ENCODE assay signal across 25 mouse cellular contexts in genomic region chr7:58754076-58754475, GRCm38 (mm10).
DNase-seq lines count a peak whose midpoint lies in the region; ATAC-seq and TF ChIP-seq lines count a peak whose summit lies in the region.
"Had no signal": no experiment of that assay in that cellular context is flagged by ENCODE, and none has a peak within 500 bp of the region (broad histone marks: within the 10 kb centered on the region; RNA-seq: fewer than 3 reads in every experiment).

No protein-coding gene starts in this region.

- H3K79me2 ChIP-seq in C2C12 (ENCODE audit: control insufficient read depth, insufficient read depth), result peaks cover 5% of the 10 kb centered on the region

- TF ChIP-seq CTCF in heart, postnatal 0 days (IDR thresholded peaks at IDR 0.05; ENCODE audit: low read depth), result no peak
- no peak for TF ChIP-seq CTCF in C2C12 (IDR thresholded peaks at IDR 0.05; ENCODE audit: control insufficient read depth, insufficient read depth, insufficient read length)
- no peak for TF ChIP-seq CTCF in embryonic fibroblast, embryonic 13.5 days (IDR thresholded peaks at IDR 0.05; ENCODE audit: borderline replicate concordance, insufficient read depth, low read length)

- 91% methylated on average over 1 of the region's 1 CpGs for WGBS in heart, postnatal 0 days

- H3K9me3 ChIP-seq in heart, postnatal 0 days (replicated peaks; ENCODE audit: control insufficient read depth, low read length), result no peaks in the 10 kb centered on the region
- H3K9me3 ChIP-seq: embryonic facial prominence, embryonic 10.5 days; embryonic facial prominence, embryonic 12.5 days; forebrain, embryonic 10.5 days; forebrain, embryonic 12.5 days had no signal

- peaks cover 3% of the 10 kb centered on the region for H3K79me3 ChIP-seq in C2C12 (ENCODE audit: low read depth)

- peak overlapping the region; percentile 66; the same call in 1 of the 2 replicates for H3K27ac ChIP-seq in heart, postnatal 0 days (ENCODE audit: low read depth)
- peak overlapping the region; percentile 77 for H3K27ac ChIP-seq in embryonic fibroblast, embryonic 13.5 days (ENCODE audit: insufficient read depth, low read length)
- H3K27ac ChIP-seq: embryonic facial prominence, embryonic 10.5 days; embryonic facial prominence, embryonic 12.5 days; forebrain, embryonic 10.5 days; forebrain, embryonic 12.5 days had no signal

- ATAC-seq in heart, postnatal 0 days (ENCODE audit: insufficient read depth, low read depth), result no peak
- ATAC-seq: activated CD4-positive, CD25-positive, alpha-beta regulatory T cell, adult 4 months; forebrain, embryonic 14.5 days; forebrain, embryonic 16.5 days; Patski had no signal

- peaks cover 5% of the 10 kb centered on the region; the same call in 1 of the 2 replicates for H3K4me1 ChIP-seq in heart, postnatal 0 days (ENCODE audit: control insufficient read depth, insufficient read depth)
- peaks cover 23% of the 10 kb centered on the region for H3K4me1 ChIP-seq in embryonic fibroblast, embryonic 13.5 days (ENCODE audit: control insufficient read depth, insufficient read depth, low read length)
- H3K4me1 ChIP-seq: embryonic facial prominence, embryonic 12.5 days; forebrain, embryonic 10.5 days; forebrain, embryonic 12.5 days had no signal

- no peaks in the 10 kb centered on the region for H3K36me3 ChIP-seq in heart, postnatal 0 days (replicated peaks; ENCODE audit: control insufficient read depth, insufficient read depth, low read length)
- H3K36me3 ChIP-seq in C2C12 (ENCODE audit: control insufficient read depth, insufficient read depth), result no peaks in the 10 kb centered on the region
- H3K36me3 ChIP-seq: embryonic facial prominence, embryonic 10.5 days; embryonic facial prominence, embryonic 12.5 days; forebrain, embryonic 10.5 days; forebrain, embryonic 12.5 days had no signal

- H3ac ChIP-seq in C2C12 (ENCODE audit: control insufficient read depth, insufficient read length, low read depth), result no peak overlapping the region

- H3K9ac ChIP-seq in heart, postnatal 0 days (replicated peaks; ENCODE audit: low read depth, low read length), result no peak overlapping the region
- H3K9ac ChIP-seq: embryonic facial prominence, embryonic 12.5 days; forebrain, embryonic 12.5 days had no signal

- TF ChIP-seq EP300 in heart, postnatal 0 days (IDR thresholded peaks at IDR 0.05; ENCODE audit: low read depth), result no peak

- no peak overlapping the region for H3K4me2 ChIP-seq in heart, postnatal 0 days (ENCODE audit: low read depth, low read length)
- H3K4me2 ChIP-seq: embryonic facial prominence, embryonic 12.5 days; forebrain, embryonic 12.5 days had no signal

- no peak overlapping the region for H3K4me3 ChIP-seq in heart, postnatal 0 days (ENCODE audit: low read depth, low read length)
- H3K4me3 ChIP-seq in C2C12 (ENCODE audit: insufficient read depth, poor library complexity, severe bottlenecking), result no peak overlapping the region
- no peak overlapping the region for H3K4me3 ChIP-seq in embryonic fibroblast, embryonic 13.5 days (ENCODE audit: insufficient read depth, low read length)
- H3K4me3 ChIP-seq: embryonic facial prominence, embryonic 10.5 days; embryonic facial prominence, embryonic 12.5 days; erythroblast, embryonic 14.5 days; forebrain, embryonic 10.5 days; forebrain, embryonic 12.5 days had no signal

- H3K27me3 ChIP-seq in heart, postnatal 0 days (ENCODE audit: control insufficient read depth, insufficient read depth, low read length), result no peaks in the 10 kb centered on the region
- H3K27me3 ChIP-seq in C2C12 (ENCODE audit: control insufficient read depth, insufficient read depth, insufficient read length), result no peaks in the 10 kb centered on the region
- H3K27me3 ChIP-seq: embryonic facial prominence, embryonic 12.5 days; forebrain, embryonic 12.5 days; Patski had no signal

- DNase-seq in heart, postnatal 0 days (ENCODE audit: low spot score), result no peak
- no peak for DNase-seq in heart, postnatal 4 days
- peak; percentile 35 for DNase-seq in 3134 (ENCODE audit: extremely low read depth, insufficient read length, low spot score)
- no peak for DNase-seq in layer of hippocampus, postnatal 25 days (ENCODE audit: extremely low spot score in 1 of 2, low spot score in 1 of 2)
- DNase-seq in lung, postnatal 25 days (ENCODE audit: low spot score), result no peak
- DNase-seq: adrenal gland, adult 8-10 months; adrenal gland, postnatal 14 days; adrenal gland, postnatal 36 days; B cell, adult 2 months; cerebellum, adult 11-12 months; cerebellum, adult 2 months; cerebellum, adult 9-10 months; cerebellum, postnatal 10 days; cerebellum, postnatal 25 days had no signal

- TF ChIP-seq POLR2A in embryonic fibroblast, embryonic 13.5 days (IDR thresholded peaks at IDR 0.05; ENCODE audit: low read depth, low read length), result no peak

TF ChIP-seq in C2C12, 6 proteins besides CTCF, POLR2A, EP300 and RAD21:
- peak; percentile 20 for TF ChIP-seq CEBPB (IDR thresholded peaks at IDR 0.05; ENCODE audit: low read depth)
- TF ChIP-seq FOSL1 (IDR thresholded peaks at IDR 0.05; ENCODE audit: insufficient read depth, low read length, poor library complexity, severe bottlenecking), result no peak
